Mouse (Mus musculus) bone marrow, adult 2 months (tissue): ENCODE measurements around the gene Smtnl2. TPM values are rescaled to one million over a fixed set of nuclear protein-coding genes. Genes with fewer than 3 reads are reported as not detected.

Experiments used
- H3K27ac ChIP-seq: fragments of 200-500 bp; 2 replicates; pipeline ENCODE4 v1.5.1; 2012; ENCODE audit warnings: low read depth, mild to moderate bottlenecking, control low read depth, inconsistent platforms, low read length; ENCODE audit not compliant: control insufficient read depth, poor library complexity, insufficient read depth
- H3K4me1 ChIP-seq: fragments of 200-500 bp; 2 replicates; pipeline ENCODE4 v1.6.1; 2011; ENCODE audit warnings: low read length; ENCODE audit not compliant: control insufficient read depth, insufficient read depth
- H3K4me3 ChIP-seq: fragments of 200-500 bp; replicated peaks from 2 replicates; pipeline ENCODE3; 2011; ENCODE audit warnings: mild to moderate bottlenecking, low read depth, low read length, control low read depth; ENCODE audit not compliant: control insufficient read depth
- CTCF ChIP-seq: fragments of 200-500 bp; IDR thresholded peaks from 2 replicates; pipeline ENCODE4 v1.5.1; 2011; ENCODE audit warnings: low read length, control low read depth; ENCODE audit not compliant: control insufficient read depth, insufficient read depth
- POLR2A ChIP-seq: fragments of 200-500 bp; IDR thresholded peaks from 2 replicates; pipeline ENCODE4 v1.6.1; 2011; ENCODE audit warnings: low read depth, mild to moderate bottlenecking, control low read depth, low read length, borderline replicate concordance; ENCODE audit not compliant: control insufficient read depth
- WGBS: fragments of 180-500 bp; shearing (Covaris S2); methylation state at CpG from one replicate; pipeline ENCODE4 v1.1.7; 2018; 5-methylcytosine and 5-hydroxymethylcytosine counted together
- polyA plus RNA-seq: library from polyadenylated mRNA; stranded (reverse); fragments of >200 nt; gene quantifications from 2 replicates; pipeline ENCODE4 v1.2.4, GENCODE M21; 2011; ENCODE audit warnings: low replicate concordance; ENCODE audit not compliant: missing spikeins, insufficient read depth, insufficient read length

Gene Smtnl2
- polyA plus RNA-seq, 1 experiment, result 5.6 TPM

GRCm38 (mm10) chr11:72389407-72390142, 21.9 kb downstream of the Smtnl2 start:
- WGBS, result 74% methylated on average over 7 of the region's 7 CpGs
- H3K27ac ChIP-seq, result no peak overlapping the region
- TF ChIP-seq POLR2A (no peak), CTCF (no peak)
- no peak overlapping the region for H3K4me3 ChIP-seq
- no peaks in the 10 kb centered on the region for H3K4me1 ChIP-seq

DNA sequence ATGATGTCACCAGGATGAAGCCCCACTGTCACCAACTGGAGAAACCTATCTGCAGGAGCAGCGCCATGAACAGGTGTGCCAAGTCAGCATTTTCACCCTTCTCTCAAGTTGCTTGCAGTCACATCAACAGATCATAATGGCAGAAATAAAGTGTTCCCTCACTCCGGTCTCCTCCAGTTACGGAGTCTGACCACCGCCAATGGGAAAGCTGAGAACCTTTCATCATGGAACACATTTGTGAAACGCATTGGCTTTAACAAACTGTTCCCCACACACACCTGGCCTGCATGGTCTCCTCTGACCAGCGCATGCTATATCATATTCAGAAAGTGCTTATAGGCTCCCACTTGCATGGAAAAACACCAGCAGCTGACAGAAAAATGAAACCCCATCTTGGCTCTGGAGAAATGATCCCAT, 23.4 kb downstream of the Smtnl2 start:
- TF ChIP-seq POLR2A (no peak), CTCF (no peak)
- no peaks in the 10 kb centered on the region for H3K4me1 ChIP-seq
- H3K27ac ChIP-seq, result no peak overlapping the region
- 92% methylated on average over 6 of the region's 6 CpGs for WGBS
- no peak overlapping the region for H3K4me3 ChIP-seq

DNA sequence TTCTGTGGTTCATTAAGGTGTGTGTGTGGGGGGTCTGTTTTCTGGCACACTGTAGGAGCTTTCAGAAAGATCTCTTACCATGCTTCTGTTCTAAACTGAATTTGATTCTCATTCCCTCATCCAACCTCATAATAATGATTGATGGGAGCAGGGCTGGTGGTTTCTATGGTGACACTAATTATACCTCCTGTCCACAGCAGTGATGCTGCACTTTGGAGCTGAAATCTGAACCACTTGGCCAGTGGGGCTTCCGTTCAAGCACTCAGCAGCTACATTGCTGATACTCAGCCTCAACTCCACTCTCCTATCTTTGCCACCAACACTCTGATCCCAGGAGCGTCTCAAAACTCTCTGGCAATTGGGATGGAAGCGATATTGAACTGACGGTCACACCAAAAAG, 32.2 kb downstream of the Smtnl2 start:
- H3K4me1 ChIP-seq, result no peaks in the 10 kb centered on the region
- TF ChIP-seq CTCF (no peak), POLR2A (no peak)
- WGBS, result 76% methylated on average over 4 of the region's 4 CpGs
- H3K27ac ChIP-seq, result no peak overlapping the region
- no peak overlapping the region for H3K4me3 ChIP-seq

DNA sequence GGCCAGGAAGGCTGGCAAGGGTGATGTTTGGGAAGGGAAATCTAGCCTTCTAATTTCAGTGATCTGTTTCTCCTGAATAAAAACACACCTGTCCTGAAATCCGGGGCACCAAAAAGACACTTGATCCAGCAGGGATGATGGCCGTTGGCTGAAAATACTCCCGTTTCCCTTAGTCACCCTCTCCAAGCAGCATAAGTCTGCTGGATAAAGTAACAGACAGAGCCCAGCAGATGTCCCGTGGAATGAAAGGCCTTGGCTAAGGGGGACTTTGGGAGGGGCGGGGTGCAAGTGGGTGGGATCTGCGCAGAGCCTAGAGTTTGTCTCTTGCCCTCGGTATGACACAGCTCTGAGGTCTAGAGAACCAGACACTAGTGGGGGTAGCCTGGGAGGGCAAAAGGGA, 33.3 kb downstream of the Smtnl2 start:
- H3K4me1 ChIP-seq, result no peaks in the 10 kb centered on the region
- TF ChIP-seq POLR2A, result no peak
- TF ChIP-seq CTCF, result no peak
- WGBS, result 68% methylated on average over 7 of the region's 7 CpGs
- no peak overlapping the region for H3K4me3 ChIP-seq
- H3K27ac ChIP-seq, result no peak overlapping the region

DNA sequence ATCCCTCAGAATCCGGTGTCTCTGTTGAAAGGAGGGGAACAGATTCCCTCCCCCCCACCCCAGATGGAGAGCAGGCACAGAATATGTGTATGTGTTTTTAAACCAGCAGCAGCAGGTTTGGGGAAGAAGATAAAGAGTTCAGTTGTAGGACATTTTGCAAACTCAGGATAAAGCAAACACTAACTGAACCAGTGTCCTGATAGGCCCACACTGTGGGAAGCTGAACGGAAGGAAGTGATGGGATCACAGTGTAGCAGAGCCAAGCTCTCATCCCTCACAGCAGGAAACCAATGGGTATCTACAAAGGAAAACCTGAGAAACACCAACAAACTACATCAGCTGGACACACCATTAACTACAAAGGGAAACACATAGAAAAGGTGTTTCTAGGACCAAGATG, 35.0 kb downstream of the Smtnl2 start:
- Histone ChIP-seq H3K27ac (no peak overlapping the region), H3K4me3 (no peak overlapping the region), H3K4me1 (no peaks in the 10 kb centered on the region)
- no peak for TF ChIP-seq CTCF
- no peak for TF ChIP-seq POLR2A
- WGBS, result 81% methylated on average over 2 of the region's 2 CpGs

DNA sequence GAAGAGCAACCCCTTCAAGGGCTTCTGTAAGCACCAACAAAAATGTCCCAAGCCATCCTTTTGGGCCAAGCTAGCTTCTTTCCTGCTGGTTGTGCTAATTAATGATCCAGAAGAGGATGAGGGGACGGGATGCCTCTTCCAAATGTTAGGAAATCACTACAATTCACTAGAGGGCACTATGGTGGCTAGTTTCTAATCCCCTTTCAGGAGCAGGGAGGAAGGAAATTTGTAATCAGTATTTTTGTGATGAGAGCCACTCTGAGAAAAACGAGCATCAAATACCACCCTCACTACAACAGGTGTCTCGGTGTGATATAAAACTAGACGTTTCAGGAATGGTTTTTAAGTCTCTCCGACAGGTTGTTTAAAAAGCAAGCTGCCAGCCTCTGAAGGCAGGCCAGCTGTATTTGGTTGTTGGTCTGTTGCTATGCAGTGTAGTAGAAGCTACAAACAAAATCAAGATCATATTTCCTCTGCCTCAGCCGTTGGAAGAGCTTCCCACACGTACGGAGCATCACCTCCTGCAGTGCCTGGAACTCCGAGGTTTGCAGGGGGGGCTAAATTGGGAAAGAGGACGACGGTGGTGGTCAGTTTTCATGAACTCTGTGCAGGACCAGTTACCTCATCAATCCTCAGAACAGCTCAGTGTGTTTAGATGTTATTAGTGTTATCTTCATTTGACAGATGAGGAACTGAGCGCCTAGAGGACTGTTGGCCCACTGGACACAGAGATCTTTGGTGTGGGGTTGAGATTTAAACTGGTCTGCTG, 41.4 kb downstream of the Smtnl2 start:
- TF ChIP-seq POLR2A (no peak), CTCF (no peak)
- Histone ChIP-seq H3K4me1 (no peaks in the 10 kb centered on the region), H3K27ac (no peak overlapping the region), H3K4me3 (no peak overlapping the region)
- WGBS, result 28% methylated on average over 12 of the region's 12 CpGs

DNA sequence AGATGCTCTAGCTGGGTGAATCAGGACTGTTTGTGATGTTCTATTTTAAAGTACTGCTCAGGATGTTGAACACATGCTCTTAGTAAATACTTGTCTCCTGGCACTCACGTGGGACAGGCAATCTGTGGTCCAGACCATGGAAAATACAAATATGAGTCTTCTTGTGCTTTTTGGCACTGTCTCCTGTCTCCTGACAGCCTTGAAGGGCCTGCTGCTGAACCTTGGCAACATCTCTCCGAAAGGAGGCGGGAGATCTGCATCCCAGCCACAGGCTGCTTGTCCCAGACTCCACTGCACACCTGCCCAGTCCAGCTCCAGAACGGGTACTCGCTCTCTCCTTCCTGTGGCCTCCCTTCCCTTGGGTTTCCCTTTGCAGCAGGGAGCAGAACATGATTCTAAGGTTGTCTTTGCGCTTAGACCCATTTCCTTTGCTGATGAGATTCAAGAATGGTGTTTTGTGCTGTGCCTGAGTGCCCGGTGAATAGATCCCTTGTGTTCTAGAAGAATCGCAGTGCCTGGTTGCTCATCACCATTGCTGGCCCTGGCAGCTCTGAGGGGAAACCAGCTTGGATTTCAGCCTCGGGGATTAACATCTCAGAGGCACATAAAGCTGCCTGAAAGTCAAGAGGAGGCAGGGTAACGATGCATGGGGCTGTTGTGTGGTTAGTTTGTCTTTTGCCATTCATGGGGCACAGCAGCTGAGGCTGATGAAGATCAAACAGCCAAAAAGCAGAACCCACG, 43.4 kb downstream of the Smtnl2 start:
- 50% methylated on average over 11 of the region's 11 CpGs for WGBS
- TF ChIP-seq POLR2A (no peak), CTCF (no peak)

GRCm38 (mm10) chr11:72366126-72366525, 45.4 kb downstream of the Smtnl2 start:
- no peak for TF ChIP-seq CTCF
- TF ChIP-seq POLR2A, result no peak
- 74% methylated on average over 9 of the region's 9 CpGs for WGBS
- Histone ChIP-seq H3K27ac (no peak overlapping the region), H3K4me1 (peaks cover 2% of the 10 kb centered on the region; the same call in 1 of the 2 replicates), H3K4me3 (no peak overlapping the region)

More for the DNA sequence above, 43.4 kb downstream of the Smtnl2 start:
- Histone ChIP-seq H3K27ac (no peak overlapping the region), H3K4me3 (no peak overlapping the region), H3K4me1 (peaks cover 2% of the 10 kb centered on the region; the same call in 1 of the 2 replicates)
